ENCODE assay signal across 15 mouse cellular contexts in the genomic region with DNA sequence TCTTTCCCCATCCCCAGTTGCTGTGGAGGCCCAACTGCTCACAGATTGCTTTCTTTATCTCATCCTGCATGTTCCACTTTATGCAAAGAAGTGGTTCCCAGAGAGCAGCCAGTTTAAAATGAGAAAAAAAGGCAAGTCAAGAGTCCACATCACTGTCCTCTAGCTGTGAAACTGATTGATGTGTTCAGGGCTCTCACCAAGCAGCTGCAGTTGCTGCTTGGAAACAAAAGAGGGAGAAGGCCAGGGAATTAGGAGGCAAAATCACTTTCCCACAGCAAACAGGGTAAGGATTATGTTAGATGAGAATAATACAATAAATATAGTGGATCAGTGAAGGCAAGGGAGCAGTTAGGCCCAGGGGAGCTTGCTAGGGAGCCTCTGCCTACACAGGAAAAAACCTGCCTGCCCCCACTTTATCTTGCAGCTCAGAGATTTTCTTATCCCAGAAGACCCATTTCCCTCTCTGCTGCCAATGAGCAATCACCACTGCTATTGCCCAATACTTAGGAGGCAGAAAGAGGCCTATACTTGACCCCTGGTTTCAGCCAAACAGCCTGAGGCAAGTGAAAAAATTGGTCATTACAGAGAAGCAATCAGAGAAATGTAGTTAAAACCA.
DNase-seq lines count a peak whose midpoint lies in the region; ATAC-seq lines count a peak whose summit lies in the region.
"Had no signal": no experiment of that assay in that cellular context is flagged by ENCODE, and none has a peak within 500 bp of the region (broad histone marks: within the 10 kb centered on the region; RNA-seq: fewer than 3 reads in every experiment).

No protein-coding gene starts in this region.

- no peaks in the 10 kb centered on the region for H3K27me3 ChIP-seq in forebrain, embryonic 10.5 days (ENCODE audit: poor library complexity, severe bottlenecking)
- H3K27me3 ChIP-seq in forebrain, embryonic 16.5 days (replicated peaks; ENCODE audit: control insufficient read depth, insufficient read depth, low read length), result no peaks in the 10 kb centered on the region
- H3K27me3 ChIP-seq in midbrain, embryonic 10.5 days (ENCODE audit: low read depth, poor library complexity, severe bottlenecking), result no peaks in the 10 kb centered on the region
- no peaks in the 10 kb centered on the region for H3K27me3 ChIP-seq in midbrain, embryonic 16.5 days (ENCODE audit: control insufficient read depth, insufficient read depth, low read depth, low read length)
- no peaks in the 10 kb centered on the region for H3K27me3 ChIP-seq in midbrain, embryonic 14.5 days (ENCODE audit: control insufficient read depth, insufficient read depth, low read length)
- no peaks in the 10 kb centered on the region for H3K27me3 ChIP-seq in kidney, embryonic 15.5 days
- H3K27me3 ChIP-seq: lung, embryonic 15.5 days had no signal

- peak overlapping the region; percentile 56; the same call in 1 of the 2 replicates for H3K27ac ChIP-seq in forebrain, embryonic 10.5 days
- H3K27ac ChIP-seq in forebrain, embryonic 16.5 days (ENCODE audit: low read length), result no peak overlapping the region
- H3K27ac ChIP-seq in midbrain, embryonic 10.5 days (replicated peaks), result peak overlapping the region; percentile 76
- H3K27ac ChIP-seq in midbrain, embryonic 16.5 days (ENCODE audit: low read length), result no peak overlapping the region
- H3K27ac ChIP-seq in midbrain, embryonic 14.5 days (replicated peaks; ENCODE audit: low read depth, low read length), result peak overlapping the region; percentile 9; the same call in 1 of the 2 replicates
- no peak overlapping the region for H3K27ac ChIP-seq in kidney, embryonic 15.5 days
- H3K27ac ChIP-seq: kidney, postnatal 0 days; lung, embryonic 15.5 days had no signal

- ATAC-seq in forebrain, embryonic 16.5 days, result no peak
- no peak for ATAC-seq in midbrain, embryonic 16.5 days
- peak; percentile 53; the same call in 1 of the 2 replicates for ATAC-seq in midbrain, embryonic 14.5 days (ENCODE audit: low FRiP score, low TSS enrichment)
- no peak for ATAC-seq in kidney, embryonic 15.5 days (replicated peaks; ENCODE audit: low FRiP score)
- no peak for ATAC-seq in granulocyte monocyte progenitor cell, adult 5-6 weeks (replicated peaks; ENCODE audit: poor library complexity, severe bottlenecking)
- ATAC-seq: activated CD4-positive, CD25-positive, alpha-beta regulatory T cell, adult 4 months had no signal

- no peak overlapping the region for H3K4me3 ChIP-seq in forebrain, embryonic 10.5 days
- no peak overlapping the region for H3K4me3 ChIP-seq in forebrain, embryonic 16.5 days (replicated peaks; ENCODE audit: low read length)
- no peak overlapping the region for H3K4me3 ChIP-seq in midbrain, embryonic 10.5 days
- no peak overlapping the region for H3K4me3 ChIP-seq in midbrain, embryonic 16.5 days (ENCODE audit: low read depth, low read length)
- H3K4me3 ChIP-seq in midbrain, embryonic 14.5 days (replicated peaks; ENCODE audit: low read depth, low read length), result no peak overlapping the region
- H3K4me3 ChIP-seq in kidney, embryonic 15.5 days (replicated peaks), result no peak overlapping the region
- H3K4me3 ChIP-seq: lung, embryonic 15.5 days had no signal

- intact Hi-C loops in gastrocnemius, postnatal 36 days (cut with DNase I), result no loop called here

- no peak for DNase-seq in forebrain, embryonic 10.5 days (ENCODE audit: extremely low spot score, low spot score)
- DNase-seq in midbrain, embryonic 10.5 days (ENCODE audit: low spot score), result peak; percentile 12
- DNase-seq in midbrain, embryonic 14.5 days, result peak; percentile 30
- no peak for DNase-seq in gastrocnemius, postnatal 36 days
- DNase-seq: B cell, adult 2 months; cerebellum, postnatal 14 days; gastrocnemius, postnatal 10 days had no signal

- no peaks in the 10 kb centered on the region for H3K9me3 ChIP-seq in forebrain, embryonic 10.5 days
- no peaks in the 10 kb centered on the region for H3K9me3 ChIP-seq in forebrain, embryonic 16.5 days (ENCODE audit: control insufficient read depth, low read length)
- no peaks in the 10 kb centered on the region for H3K9me3 ChIP-seq in midbrain, embryonic 10.5 days (replicated peaks)
- H3K9me3 ChIP-seq in midbrain, embryonic 16.5 days (replicated peaks; ENCODE audit: control insufficient read depth, low read length, poor library complexity, severe bottlenecking), result no peaks in the 10 kb centered on the region
- no peaks in the 10 kb centered on the region for H3K9me3 ChIP-seq in midbrain, embryonic 14.5 days (ENCODE audit: control insufficient read depth, low read length)
- no peaks in the 10 kb centered on the region for H3K9me3 ChIP-seq in kidney, embryonic 15.5 days (replicated peaks)
- H3K9me3 ChIP-seq: lung, embryonic 15.5 days had no signal

- H3K9ac ChIP-seq in forebrain, embryonic 16.5 days (replicated peaks; ENCODE audit: low read depth, low read length), result no peak overlapping the region
- no peak overlapping the region for H3K9ac ChIP-seq in midbrain, embryonic 16.5 days (ENCODE audit: low read depth, low read length)
- no peak overlapping the region for H3K9ac ChIP-seq in midbrain, embryonic 14.5 days (replicated peaks; ENCODE audit: low read length)
- no peak overlapping the region for H3K9ac ChIP-seq in kidney, embryonic 15.5 days
- H3K9ac ChIP-seq: lung, embryonic 15.5 days had no signal

- peaks cover 7% of the 10 kb centered on the region for H3K4me1 ChIP-seq in forebrain, embryonic 10.5 days
- no peaks in the 10 kb centered on the region for H3K4me1 ChIP-seq in forebrain, embryonic 16.5 days (replicated peaks; ENCODE audit: control insufficient read depth, insufficient read depth, low read length)
- H3K4me1 ChIP-seq in midbrain, embryonic 10.5 days, result peaks cover 10% of the 10 kb centered on the region; the same call in 1 of the 2 replicates
- H3K4me1 ChIP-seq in midbrain, embryonic 16.5 days (ENCODE audit: control insufficient read depth, insufficient read depth, low read length), result no peaks in the 10 kb centered on the region
- H3K4me1 ChIP-seq in midbrain, embryonic 14.5 days (ENCODE audit: control insufficient read depth, insufficient read depth, low read length), result peaks cover 5% of the 10 kb centered on the region; the same call in 1 of the 2 replicates
- no peaks in the 10 kb centered on the region for H3K4me1 ChIP-seq in kidney, embryonic 15.5 days
- H3K4me1 ChIP-seq: lung, embryonic 15.5 days had no signal

- H3K4me2 ChIP-seq in forebrain, embryonic 16.5 days (ENCODE audit: low read length), result no peak overlapping the region
- no peak overlapping the region for H3K4me2 ChIP-seq in midbrain, embryonic 16.5 days (ENCODE audit: low read length)
- no peak overlapping the region for H3K4me2 ChIP-seq in midbrain, embryonic 14.5 days (ENCODE audit: low read length)
- no peak overlapping the region for H3K4me2 ChIP-seq in kidney, embryonic 15.5 days
- H3K4me2 ChIP-seq: lung, embryonic 15.5 days had no signal

- no peaks in the 10 kb centered on the region for H3K36me3 ChIP-seq in forebrain, embryonic 10.5 days (replicated peaks)
- H3K36me3 ChIP-seq in forebrain, embryonic 16.5 days (ENCODE audit: control insufficient read depth, insufficient read depth), result no peaks in the 10 kb centered on the region
- H3K36me3 ChIP-seq in midbrain, embryonic 10.5 days, result no peaks in the 10 kb centered on the region
- no peaks in the 10 kb centered on the region for H3K36me3 ChIP-seq in midbrain, embryonic 16.5 days (ENCODE audit: control insufficient read depth, insufficient read depth, low read length)
- H3K36me3 ChIP-seq in midbrain, embryonic 14.5 days (ENCODE audit: control insufficient read depth, insufficient read depth, low read length), result no peaks in the 10 kb centered on the region
- no peaks in the 10 kb centered on the region for H3K36me3 ChIP-seq in kidney, embryonic 15.5 days
- H3K36me3 ChIP-seq: G1E; lung, embryonic 15.5 days had no signal

Comparison
In these comparisons a context has a peak if more than half of its experiments do, and no peak if none do; other contexts are left out.
1. H3K27ac ChIP-seq: peak in forebrain, embryonic 10.5 days (single experiment), midbrain, embryonic 10.5 days (single experiment) and midbrain, embryonic 14.5 days (single experiment); none in forebrain, embryonic 16.5 days (single experiment), midbrain, embryonic 16.5 days (single experiment) and kidney, embryonic 15.5 days (single experiment).
2. DNase-seq: peak in midbrain, embryonic 10.5 days (single experiment) and midbrain, embryonic 14.5 days (single experiment); none in forebrain, embryonic 10.5 days (single experiment) and gastrocnemius, postnatal 36 days (0 of 2).